Mouse (Mus musculus) kidney, embryonic 15.5 days (tissue): ENCODE measurements around the gene Kcnk5. TPM values are rescaled to one million over a fixed set of nuclear protein-coding genes. Genes with fewer than 3 reads are reported as not detected.

Experiments
- ATAC-seq: fragments of 200-750 bp; cut with Nextera tagmentation; replicated peaks from 2 replicates; pipeline ENCODE4 v1.8.0; 2017; ENCODE audit warnings: moderate TSS enrichment; ENCODE audit not compliant: low FRiP score
- H3K27ac ChIP-seq: fragments of 300-500 bp; sonication (generic); 2 replicates; pipeline ENCODE4 v1.5.1; 2015; ENCODE audit warnings: mild to moderate bottlenecking, inconsistent platforms
- H3K27me3 ChIP-seq: fragments of 300-500 bp; sonication (generic); 2 replicates; pipeline ENCODE4 v1.6.1; 2015; ENCODE audit warnings: inconsistent platforms
- H3K36me3 ChIP-seq: fragments of 300-500 bp; sonication (generic); 2 replicates; pipeline ENCODE4 v1.6.1; 2015; ENCODE audit warnings: inconsistent platforms
- H3K4me1 ChIP-seq: fragments of 300-500 bp; sonication (generic); 2 replicates; pipeline ENCODE4 v1.6.1; 2015; ENCODE audit warnings: inconsistent platforms
- H3K4me2 ChIP-seq: fragments of 300-500 bp; sonication (generic); 2 replicates; pipeline ENCODE4 v1.6.1; 2015; ENCODE audit warnings: moderate library complexity, mild to moderate bottlenecking, inconsistent platforms
- H3K4me3 ChIP-seq: fragments of 300-500 bp; sonication (generic); replicated peaks from 2 replicates; pipeline ENCODE4 v1.5.1; 2015; ENCODE audit warnings: mild to moderate bottlenecking, inconsistent platforms
- H3K9ac ChIP-seq: fragments of 300-500 bp; sonication (generic); 2 replicates; pipeline ENCODE4 v1.6.1; 2015; ENCODE audit warnings: mild to moderate bottlenecking, inconsistent platforms
- H3K9me3 ChIP-seq: fragments of 300-500 bp; sonication (generic); replicated peaks from 2 replicates; pipeline ENCODE4 v1.6.1; 2016; ENCODE audit warnings: inconsistent platforms
- WGBS: fragments of 180-500 bp; shearing (Covaris S2); methylation state at CpG from one replicate; pipeline ENCODE4 v1.1.7; 2015; ENCODE audit warnings: mixed read lengths; 5-methylcytosine and 5-hydroxymethylcytosine counted together
- polyA plus RNA-seq: library from polyadenylated mRNA; unstranded; fragments of >200 nt; fragmentation: Nextera tagmentation; extraction: Ambion mirVana; gene quantifications from 2 replicates; pipeline ENCODE4 v1.2.1, GENCODE M21; 2015

Kcnk5 gene
- polyA plus RNA-seq, 1 experiment from 2014 or later: 17.3 TPM

GRCm38 (mm10) chr14:20098061-20098460 is 83.5 kb downstream of the Kcnk5 start:
- peak; percentile 36; the same call in 1 of the 2 replicates for ATAC-seq
- 39% methylated on average over 5 of the region's 5 CpGs for WGBS

DNA sequence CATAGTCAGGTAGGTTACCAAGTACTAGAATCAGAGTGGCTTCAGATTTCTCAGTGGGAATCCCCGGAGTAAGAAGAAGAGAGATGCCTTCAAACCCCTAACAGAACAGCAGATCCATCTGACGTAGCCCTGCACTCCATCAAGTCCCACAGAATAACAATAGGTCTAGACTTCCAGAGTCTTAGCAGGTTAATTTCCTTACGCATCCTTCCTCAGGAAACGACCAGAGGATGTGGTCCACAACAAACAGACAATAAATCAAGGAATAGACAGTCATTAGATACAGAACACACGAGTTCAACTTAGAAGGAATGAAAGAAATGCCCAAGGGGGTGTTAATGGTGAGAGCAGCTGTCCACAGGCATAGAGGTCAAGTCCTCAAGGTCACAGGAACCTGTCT is 86.7 kb downstream of the Kcnk5 start:
- Histone ChIP-seq H3K4me1 (no peaks in the 10 kb centered on the region), H3K4me3 (no peak overlapping the region), H3K9ac (no peak overlapping the region), H3K27ac (no peak overlapping the region), H3K9me3 (no peaks in the 10 kb centered on the region), H3K36me3 (no peaks in the 10 kb centered on the region), H3K27me3 (no peaks in the 10 kb centered on the region), H3K4me2 (no peak overlapping the region)
- WGBS: 40% methylated on average over 5 of the region's 5 CpGs
- ATAC-seq: no peak

More at GRCm38 (mm10) chr14:20098061-20098460, 83.5 kb downstream of the Kcnk5 start:
- H3K4me1 ChIP-seq: no peaks in the 10 kb centered on the region
- no peaks in the 10 kb centered on the region for H3K9me3 ChIP-seq
- H3K27ac ChIP-seq: 0 out of 2 replicates have a peak overlapping the region, but pooled peaks have one; percentile 34
- no peak overlapping the region for H3K4me3 ChIP-seq
- no peaks in the 10 kb centered on the region for H3K36me3 ChIP-seq
- no peak overlapping the region for H3K4me2 ChIP-seq
- no peaks in the 10 kb centered on the region for H3K27me3 ChIP-seq
- H3K9ac ChIP-seq: no peak overlapping the region

GRCm38 (mm10) chr14:20093493-20093892 is 88.1 kb downstream of the Kcnk5 start:
- ATAC-seq: no peak
- H3K9ac ChIP-seq: no peak overlapping the region
- H3K9me3 ChIP-seq: no peaks in the 10 kb centered on the region
- no peaks in the 10 kb centered on the region for H3K27me3 ChIP-seq
- H3K36me3 ChIP-seq: no peaks in the 10 kb centered on the region
- H3K4me1 ChIP-seq: no peaks in the 10 kb centered on the region
- WGBS: 20% methylated on average over 7 of the region's 7 CpGs
- H3K4me3 ChIP-seq: no peak overlapping the region
- H3K27ac ChIP-seq: no peak overlapping the region
- no peak overlapping the region for H3K4me2 ChIP-seq

Other genes starting within 250 kb of the Kcnk5 start
- gene Gng2, start 204.2 kb downstream of the Kcnk5 start, polyA plus RNA-seq: 51.1 and 56.5 TPM in 2 replicates
- gene Saysd1, start 43.3 kb downstream of the Kcnk5 start, polyA plus RNA-seq: 11.1 and 12.3 TPM in 2 replicates
- gene Kcnk16, start 87.4 kb upstream of the Kcnk5 start, polyA plus RNA-seq: 0.21 TPM in 1 of 2 replicates, not detected in the other
- 17.4 and 18.2 TPM in 2 replicates for gene Nudt13, start 112.9 kb upstream of the Kcnk5 start, polyA plus RNA-seq
- gene Ecd, start 166.3 kb upstream of the Kcnk5 start, polyA plus RNA-seq: 54.4 and 61.5 TPM in 2 replicates
- gene Fam149b, start 166.4 kb upstream of the Kcnk5 start, polyA plus RNA-seq: 34.5 and 40.0 TPM in 2 replicates
- 180 and 183 TPM in 2 replicates for gene Dnajc9, start 207.1 kb upstream of the Kcnk5 start, polyA plus RNA-seq
- 96.5 and 97.3 TPM in 2 replicates for gene Mrps16, start 211.8 kb upstream of the Kcnk5 start, polyA plus RNA-seq